Mouse (Mus musculus) hindbrain, embryonic 16.5 days (tissue): ENCODE measurements around the gene Aven. TPM values are rescaled to one million over a fixed set of nuclear protein-coding genes. Genes with fewer than 3 reads are reported as not detected.
A peak's percentile ranks its signal among the peaks of the same experiment; 100 is the strongest.

Source experiments
- ATAC-seq: fragments of 200-750 bp; cut with Nextera tagmentation; 2 replicates; pipeline ENCODE4 v1.8.0; 2017; ENCODE audit warnings: moderate TSS enrichment, moderate library complexity
- H3K27ac ChIP-seq: fragments of 300-500 bp; sonication (generic); 2 replicates; pipeline ENCODE4 v1.5.1; 2014; ENCODE audit warnings: low read depth, mild to moderate bottlenecking, control low read depth, low read length, moderate library complexity
- H3K27me3 ChIP-seq: fragments of 300-500 bp; sonication (generic); replicated peaks from 2 replicates; pipeline ENCODE4 v1.6.1; 2014; ENCODE audit warnings: low read length; ENCODE audit not compliant: control insufficient read depth, insufficient read depth
- H3K36me3 ChIP-seq: fragments of 300-500 bp; sonication (generic); 2 replicates; pipeline ENCODE4 v1.6.1; 2014; ENCODE audit warnings: mild to moderate bottlenecking, low read length, moderate library complexity, mixed read lengths; ENCODE audit not compliant: control insufficient read depth, insufficient read depth
- H3K4me1 ChIP-seq: fragments of 300-500 bp; sonication (generic); 2 replicates; pipeline ENCODE4 v1.6.1; 2014; ENCODE audit warnings: low read depth, low read length; ENCODE audit not compliant: control insufficient read depth, insufficient read depth
- H3K4me2 ChIP-seq: fragments of 300-500 bp; sonication (generic); 2 replicates; pipeline ENCODE4 v1.6.1; 2014; ENCODE audit warnings: mild to moderate bottlenecking, low read length, control low read depth, moderate library complexity
- H3K4me3 ChIP-seq: fragments of 300-500 bp; sonication (generic); 2 replicates; pipeline ENCODE4 v1.5.1; 2014; ENCODE audit warnings: mild to moderate bottlenecking, low read length, control low read depth, moderate library complexity
- H3K9ac ChIP-seq: fragments of 300-500 bp; sonication (generic); 2 replicates; pipeline ENCODE4 v1.6.1; 2014; ENCODE audit warnings: low read depth, mild to moderate bottlenecking, control low read depth, low read length, moderate library complexity
- H3K9me3 ChIP-seq: fragments of 300-500 bp; sonication (generic); 2 replicates; pipeline ENCODE4 v1.6.1; 2014; ENCODE audit warnings: mild to moderate bottlenecking, low read length, moderate library complexity; ENCODE audit not compliant: control insufficient read depth
- WGBS: fragments of 180-500 bp; shearing (Covaris S2); extraction: QIAGEN DNeasy Blood & Tissue Kit; methylation state at CpG from one replicate; pipeline ENCODE4 v1.1.7; 2014; 5-methylcytosine and 5-hydroxymethylcytosine counted together
- polyA plus RNA-seq: library from polyadenylated mRNA; unstranded; fragments of >200 nt; fragmentation: Nextera tagmentation; extraction: Ambion mirVana; gene quantifications from 2 replicates; pipeline ENCODE4 v1.2.1, GENCODE M21; 2015

Aven gene
- polyA plus RNA-seq, 1 experiment from 2014 or later, result 2.2 TPM

GRCm38 (mm10) chr2:112482533-112483333, 10.0 kb upstream of the Aven start:
- 77% methylated on average over 5 of the region's 5 CpGs for WGBS
- no peak for ATAC-seq
- no peaks in the 10 kb centered on the region for H3K4me1 ChIP-seq
- H3K4me2 ChIP-seq, result no peak overlapping the region
- H3K4me3 ChIP-seq, result no peak overlapping the region
- no peaks in the 10 kb centered on the region for H3K36me3 ChIP-seq
- H3K27me3 ChIP-seq, result no peaks in the 10 kb centered on the region
- H3K9ac ChIP-seq, result no peak overlapping the region
- H3K27ac ChIP-seq, result no peak overlapping the region
- H3K9me3 ChIP-seq, result no peaks in the 10 kb centered on the region

- Histone ChIP-seq H3K4me2 (no peak overlapping the region), H3K27ac (no peak overlapping the region), H3K4me1 (no peaks in the 10 kb centered on the region), H3K9ac (no peak overlapping the region), H3K4me3 (no peak overlapping the region), H3K36me3 (no peaks in the 10 kb centered on the region), H3K27me3 (no peaks in the 10 kb centered on the region), H3K9me3 (no peaks in the 10 kb centered on the region)
- 64% methylated on average over 2 of the region's 2 CpGs for WGBS
- no peak for ATAC-seq
These were observed 9.5 kb upstream of the Aven start for GRCm38 (mm10) chr2:112483334-112483651.

- Histone ChIP-seq H3K27me3 (no peaks in the 10 kb centered on the region), H3K4me1 (no peaks in the 10 kb centered on the region), H3K36me3 (no peaks in the 10 kb centered on the region), H3K9ac (no peak overlapping the region), H3K27ac (no peak overlapping the region), H3K4me3 (no peak overlapping the region), H3K4me2 (no peak overlapping the region), H3K9me3 (no peaks in the 10 kb centered on the region)
- no peak for ATAC-seq
- WGBS, result 86% methylated on average over 2 of the region's 2 CpGs
These were observed 7.9 kb upstream of the Aven start for GRCm38 (mm10) chr2:112484886-112485285.

GRCm38 (mm10) chr2:112490483-112491196, 2.1 kb upstream of the Aven start:
- Histone ChIP-seq H3K36me3 (no peaks in the 10 kb centered on the region), H3K9ac (no peak overlapping the region), H3K9me3 (no peaks in the 10 kb centered on the region), H3K27ac (no peak overlapping the region), H3K27me3 (no peaks in the 10 kb centered on the region), H3K4me3 (no peak overlapping the region), H3K4me2 (no peak overlapping the region), H3K4me1 (peaks cover 11% of the 10 kb centered on the region)
- 72% methylated on average over 11 of the region's 11 CpGs for WGBS
- ATAC-seq, result no peak

- no peak for ATAC-seq
- Histone ChIP-seq H3K4me3 (no peak overlapping the region), H3K9ac (no peak overlapping the region), H3K9me3 (no peaks in the 10 kb centered on the region), H3K27me3 (no peaks in the 10 kb centered on the region), H3K4me2 (peak overlapping the region; percentile 89; the same call in 1 of the 2 replicates), H3K4me1 (peaks cover 11% of the 10 kb centered on the region), H3K36me3 (no peaks in the 10 kb centered on the region), H3K27ac (no peak overlapping the region)
- WGBS, result 69% methylated on average over 5 of the region's 5 CpGs
These were observed 1.1 kb upstream of the Aven start for GRCm38 (mm10) chr2:112491629-112492028.

- peak; percentile 5 for ATAC-seq
- Histone ChIP-seq H3K4me2 (peak overlapping the region; percentile 89), H3K36me3 (no peaks in the 10 kb centered on the region), H3K27me3 (no peaks in the 10 kb centered on the region), H3K27ac (peak overlapping the region; percentile 98), H3K9me3 (no peaks in the 10 kb centered on the region), H3K4me3 (peak overlapping the region; percentile 92), H3K4me1 (peaks cover 11% of the 10 kb centered on the region), H3K9ac (peak overlapping the region; percentile 100)
- 6% methylated on average over 9 of the region's 9 CpGs for WGBS
These were observed 321 bp upstream of the Aven start for GRCm38 (mm10) chr2:112492431-112492855.

- Histone ChIP-seq H3K36me3 (no peaks in the 10 kb centered on the region), H3K27me3 (no peaks in the 10 kb centered on the region), H3K9ac (peak overlapping the region; percentile 100), H3K4me2 (peak overlapping the region; percentile 89), H3K4me3 (peak overlapping the region; percentile 92), H3K9me3 (no peaks in the 10 kb centered on the region), H3K27ac (peak overlapping the region; percentile 98), H3K4me1 (peaks cover 11% of the 10 kb centered on the region)
- 44% methylated on average over 11 of the region's 11 CpGs for WGBS
- peak; percentile 27; the same call in 1 of the 2 replicates for ATAC-seq
These were observed 936 bp downstream of the Aven start for GRCm38 (mm10) chr2:112493539-112494260.

GRCm38 (mm10) chr2:112497851-112498250, 5.1 kb downstream of the Aven start:
- no peaks in the 10 kb centered on the region; the same call in 1 of the 2 replicates for H3K4me1 ChIP-seq
- no peak overlapping the region for H3K9ac ChIP-seq
- H3K4me2 ChIP-seq, result no peak overlapping the region
- H3K4me3 ChIP-seq, result no peak overlapping the region
- H3K27me3 ChIP-seq, result no peaks in the 10 kb centered on the region
- H3K9me3 ChIP-seq, result no peaks in the 10 kb centered on the region
- whole genome bisulfite sequencing, result 82% methylated on average over 7 of the region's 7 CpGs
- ATAC-seq, result no peak
- no peak overlapping the region for H3K27ac ChIP-seq
- no peaks in the 10 kb centered on the region for H3K36me3 ChIP-seq

GRCm38 (mm10) chr2:112501209-112501608, 8.4 kb downstream of the Aven start:
- Histone ChIP-seq H3K9ac (no peak overlapping the region; the same call in 1 of the 2 replicates), H3K9me3 (no peaks in the 10 kb centered on the region), H3K4me1 (no peaks in the 10 kb centered on the region), H3K4me2 (no peak overlapping the region), H3K36me3 (no peaks in the 10 kb centered on the region), H3K4me3 (no peak overlapping the region), H3K27me3 (no peaks in the 10 kb centered on the region), H3K27ac (no peak overlapping the region)
- peak; percentile 96 for ATAC-seq
- WGBS, result 4% methylated on average over 6 of the region's 6 CpGs
